Mouse (Mus musculus) megakaryocyte, embryonic 14.5 days (primary cell): Measurements from ENCODE around the gene Gemin8.

ENCODE experiments used
- FLI1 ChIP-seq: IDR thresholded peaks from 2 replicates; pipeline ENCODE4 v1.6.1; 2012; ENCODE audit warnings: low read length, inconsistent platforms, mixed read lengths
- GATA1 ChIP-seq: IDR thresholded peaks from 3 replicates; pipeline ENCODE4 v1.6.1; 2012; ENCODE audit warnings: mixed read lengths, low read length, inconsistent platforms, borderline replicate concordance

DNA sequence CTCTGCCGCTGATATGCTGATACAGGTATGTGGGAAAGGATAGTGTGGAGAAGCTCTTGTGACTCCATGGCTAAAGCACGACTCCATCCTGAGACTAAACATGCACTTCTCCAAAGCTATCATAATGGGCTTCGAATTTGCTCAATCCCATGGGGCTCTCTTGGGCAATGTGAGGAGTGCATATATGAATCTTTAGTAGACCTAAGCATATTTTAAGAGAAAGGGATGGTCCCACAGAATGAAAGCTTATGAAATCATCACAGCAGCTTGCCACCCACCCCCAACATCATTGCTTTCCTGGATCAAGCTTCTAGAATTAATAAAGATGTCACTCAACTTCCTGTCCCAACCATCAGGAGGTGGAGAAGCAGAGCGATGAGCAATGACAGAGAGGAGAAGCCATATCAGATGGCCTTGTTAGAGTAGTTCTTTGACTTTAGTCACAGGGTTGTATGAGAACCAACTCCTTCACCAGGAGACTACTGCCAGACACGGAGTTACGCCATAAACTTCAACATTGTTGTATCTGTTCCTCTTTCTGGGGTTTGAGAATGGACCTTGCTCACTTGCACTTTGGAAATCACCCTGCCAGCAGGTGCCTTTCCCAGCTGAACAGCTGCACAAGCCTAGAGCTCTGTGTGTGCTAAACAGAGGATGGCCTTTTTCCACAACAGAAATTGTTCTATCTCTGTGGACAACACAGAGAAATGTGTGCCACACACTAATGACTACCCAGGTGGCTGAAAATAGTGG, 60.4 kb downstream of the Gemin8 start:
- TF ChIP-seq FLI1 (no peak), GATA1 (no peak)
